Mouse (Mus musculus): Measurements from ENCODE around the gene Dusp23. TPM values are rescaled to one million over a fixed set of nuclear protein-coding genes. Genes with fewer than 3 reads are reported as not detected.

The Dusp23 gene
- polyA plus RNA-seq, 1 experiment: 10.0 TPM

DNA sequence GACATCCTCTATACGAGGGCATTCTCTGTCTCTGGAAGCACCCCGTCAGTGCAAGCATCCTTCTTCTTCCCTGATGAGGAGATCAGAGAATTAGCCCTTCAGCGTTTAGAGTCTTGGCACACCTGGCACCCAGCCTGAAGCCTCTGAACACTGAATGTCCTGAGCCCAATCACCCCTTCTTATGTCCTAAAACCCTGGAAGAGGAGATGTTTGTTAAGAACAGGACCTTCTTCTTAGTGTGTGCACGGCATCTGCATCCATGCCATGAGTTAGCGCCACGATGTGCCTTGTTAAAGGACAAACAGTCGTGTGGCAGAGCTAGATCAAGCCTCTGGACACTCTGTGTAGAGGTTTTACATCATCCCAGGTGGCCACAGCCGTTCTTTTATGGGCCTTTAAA is 50.3 kb downstream of the Dusp23 start:
- TF ChIP-seq FLI1 (IDR thresholded peaks at IDR 0.05; ENCODE audit: low read length) (no peak), GATA1 (IDR thresholded peaks at IDR 0.05; ENCODE audit: borderline replicate concordance, low read length) (no peak)

More for the DNA sequence above, 50.3 kb downstream of the Dusp23 start:
- Histone ChIP-seq H3K4me1 (no peaks in the 10 kb centered on the region), H3K36me3 (replicated peaks; ENCODE audit: low read length) (no peaks in the 10 kb centered on the region), H3K9me3 (no peaks in the 10 kb centered on the region), H3K4me3 (replicated peaks) (no peak overlapping the region), H3K27me3 (replicated peaks) (peaks cover 50% of the 10 kb centered on the region)

Other genes with a start within 250 kb of the Dusp23 start
- gene Slamf9, start 157.6 kb downstream of the Dusp23 start, polyA plus RNA-seq (2012; ENCODE audit: insufficient read depth, low replicate concordance): not detected in 2 replicates
- 0.41 and 0.68 TPM in 2 replicates for gene Igsf9, start 151.2 kb downstream of the Dusp23 start, polyA plus RNA-seq (2012; ENCODE audit: insufficient read depth, low replicate concordance)
- 725 and 2,302 TPM in 2 replicates for gene Tagln2, start 132.9 kb downstream of the Dusp23 start, polyA plus RNA-seq (2012; ENCODE audit: insufficient read depth, low replicate concordance)
- 0.93 TPM in 1 of 2 replicates, not detected in the other for gene Cfap45, start 112.2 kb downstream of the Dusp23 start, polyA plus RNA-seq (2012; ENCODE audit: insufficient read depth, low replicate concordance)
- gene Vsig8, start 77.0 kb downstream of the Dusp23 start, polyA plus RNA-seq (2012; ENCODE audit: insufficient read depth, low replicate concordance): not detected in 2 replicates
- gene Slamf8, start 42.4 kb downstream of the Dusp23 start, polyA plus RNA-seq (2012; ENCODE audit: insufficient read depth, low replicate concordance): 0.13 TPM in 1 of 2 replicates, not detected in the other
- not detected in 2 replicates for gene Fcrl6, start 30.4 kb downstream of the Dusp23 start, polyA plus RNA-seq (2012; ENCODE audit: insufficient read depth, low replicate concordance)
- not detected in 2 replicates for gene Crp, start 65.1 kb upstream of the Dusp23 start, polyA plus RNA-seq (2012; ENCODE audit: insufficient read depth, low replicate concordance)